Mouse (Mus musculus) neural tube, embryonic 13.5 days (tissue): Measurements from ENCODE around the gene Cfap300. TPM values are rescaled to one million over a fixed set of nuclear protein-coding genes. Genes with fewer than 3 reads are reported as not detected.

Experiments
- ATAC-seq: fragments of 200-750 bp; cut with Nextera tagmentation; 2 replicates; pipeline ENCODE4 v1.8.0; 2017; ENCODE audit warnings: low read depth, mild to moderate bottlenecking, moderate TSS enrichment, moderate library complexity
- H3K27ac ChIP-seq: fragments of 300-500 bp; sonication (generic); replicated peaks from 2 replicates; pipeline ENCODE4 v1.5.1; 2015; ENCODE audit warnings: moderate library complexity, mild to moderate bottlenecking, inconsistent platforms
- H3K27me3 ChIP-seq: fragments of 300-500 bp; sonication (generic); 2 replicates; pipeline ENCODE4 v1.6.1; 2015; ENCODE audit warnings: mild to moderate bottlenecking, inconsistent platforms
- H3K36me3 ChIP-seq: fragments of 300-500 bp; sonication (generic); 2 replicates; pipeline ENCODE4 v1.6.1; 2015; ENCODE audit warnings: mild to moderate bottlenecking, inconsistent platforms
- H3K4me1 ChIP-seq: fragments of 300-500 bp; sonication (generic); replicated peaks from 2 replicates; pipeline ENCODE4 v1.6.1; 2015; ENCODE audit warnings: inconsistent platforms
- H3K4me2 ChIP-seq: fragments of 300-500 bp; sonication (generic); 2 replicates; pipeline ENCODE4 v1.6.1; 2015; ENCODE audit warnings: inconsistent platforms, mild to moderate bottlenecking, moderate library complexity
- H3K4me3 ChIP-seq: fragments of 300-500 bp; sonication (generic); 2 replicates; pipeline ENCODE4 v1.5.1; 2015; ENCODE audit warnings: mild to moderate bottlenecking, inconsistent platforms
- H3K9ac ChIP-seq: fragments of 300-500 bp; sonication (generic); 2 replicates; pipeline ENCODE4 v1.6.1; 2015; ENCODE audit warnings: moderate library complexity, mild to moderate bottlenecking, inconsistent platforms
- H3K9me3 ChIP-seq: fragments of 300-500 bp; sonication (generic); 2 replicates; pipeline ENCODE4 v1.6.1; 2016; ENCODE audit warnings: inconsistent platforms
- WGBS: fragments of 180-500 bp; shearing (Covaris S2); methylation state at CpG from one replicate; pipeline ENCODE4 v1.1.7; 2015; 5-methylcytosine and 5-hydroxymethylcytosine counted together
- polyA plus RNA-seq: library from polyadenylated mRNA; unstranded; fragments of >200 nt; fragmentation: Nextera tagmentation; extraction: Ambion mirVana; gene quantifications from 2 replicates; pipeline ENCODE4 v1.2.1, GENCODE M21; 2015

Cfap300 gene
- 14.2 and 17.3 TPM in 2 replicates for polyA plus RNA-seq

- Histone ChIP-seq H3K9me3 (no peaks in the 10 kb centered on the region), H3K4me1 (peaks cover 17% of the 10 kb centered on the region), H3K4me2 (peak within 1 kb of the TSS; percentile 65), H3K27ac (peak within 1 kb of the TSS; percentile 89), H3K9ac (peak within 1 kb of the TSS; percentile 84), H3K27me3 (no peaks in the 10 kb centered on the region), H3K4me3 (peak within 1 kb of the TSS; percentile 83), H3K36me3 (no peaks in the 10 kb centered on the region)
- ATAC-seq = peak; percentile 99
- WGBS = under 1% methylated on average over 39 of the region's 39 CpGs
Measured at GRCm38 (mm10) chr9:8042338-8043043, at the start of gene Cfap300. Cfap300 (minus strand) TSS chr9:8042823.

GRCm38 (mm10) chr9:8078882-8079281 lies 36.3 kb upstream of the Cfap300 start:
- no peak for ATAC-seq
- no peaks in the 10 kb centered on the region for H3K9me3 ChIP-seq
- no peak overlapping the region for H3K4me3 ChIP-seq
- 86% methylated on average over 5 of the region's 5 CpGs for WGBS
- no peak overlapping the region for H3K9ac ChIP-seq
- H3K36me3 ChIP-seq = peaks cover 11% of the 10 kb centered on the region
- H3K4me1 ChIP-seq = no peaks in the 10 kb centered on the region
- no peaks in the 10 kb centered on the region for H3K27me3 ChIP-seq
- H3K4me2 ChIP-seq = no peak overlapping the region
- H3K27ac ChIP-seq = no peak overlapping the region

- no peak overlapping the region for H3K4me2 ChIP-seq
- no peaks in the 10 kb centered on the region for H3K27me3 ChIP-seq
- no peak overlapping the region for H3K27ac ChIP-seq
- H3K9me3 ChIP-seq = no peaks in the 10 kb centered on the region
- no peak overlapping the region for H3K4me3 ChIP-seq
- H3K4me1 ChIP-seq = no peaks in the 10 kb centered on the region
- ATAC-seq = no peak
- H3K9ac ChIP-seq = no peak overlapping the region
- peaks cover 11% of the 10 kb centered on the region for H3K36me3 ChIP-seq
Measured at GRCm38 (mm10) chr9:8074345-8074744, 31.7 kb upstream of the Cfap300 start.

GRCm38 (mm10) chr9:8073203-8073755 lies 30.7 kb upstream of the Cfap300 start:
- Histone ChIP-seq H3K27me3 (no peaks in the 10 kb centered on the region), H3K36me3 (peaks cover 7% of the 10 kb centered on the region), H3K9me3 (no peaks in the 10 kb centered on the region), H3K4me1 (no peaks in the 10 kb centered on the region), H3K9ac (no peak overlapping the region), H3K4me2 (no peak overlapping the region), H3K27ac (no peak overlapping the region), H3K4me3 (no peak overlapping the region)
- no peak for ATAC-seq
- WGBS = 92% methylated on average over 3 of the region's 3 CpGs

- no peaks in the 10 kb centered on the region for H3K9me3 ChIP-seq
- H3K9ac ChIP-seq = no peak overlapping the region
- H3K27ac ChIP-seq = no peak overlapping the region
- no peaks in the 10 kb centered on the region for H3K36me3 ChIP-seq
- 71% methylated on average over 3 of the region's 3 CpGs for WGBS
- H3K4me3 ChIP-seq = no peak overlapping the region
- H3K4me1 ChIP-seq = no peaks in the 10 kb centered on the region
- no peak for ATAC-seq
- no peak overlapping the region for H3K4me2 ChIP-seq
- H3K27me3 ChIP-seq = no peaks in the 10 kb centered on the region
Measured at GRCm38 (mm10) chr9:8059636-8060035, 17.0 kb upstream of the Cfap300 start.

- H3K27me3 ChIP-seq = no peaks in the 10 kb centered on the region
- no peaks in the 10 kb centered on the region for H3K9me3 ChIP-seq
- no peak overlapping the region for H3K9ac ChIP-seq
- H3K4me2 ChIP-seq = no peak overlapping the region
- ATAC-seq = no peak
- WGBS = 47% methylated on average over 1 of the region's 1 CpGs
- H3K4me3 ChIP-seq = no peak overlapping the region
- H3K27ac ChIP-seq = no peak overlapping the region
- no peaks in the 10 kb centered on the region for H3K4me1 ChIP-seq
- no peaks in the 10 kb centered on the region for H3K36me3 ChIP-seq
Measured at GRCm38 (mm10) chr9:8054831-8055230, 12.2 kb upstream of the Cfap300 start.

- Histone ChIP-seq H3K4me1 (peaks cover 17% of the 10 kb centered on the region), H3K4me2 (peak overlapping the region; percentile 65), H3K9me3 (no peaks in the 10 kb centered on the region), H3K36me3 (no peaks in the 10 kb centered on the region), H3K27me3 (no peaks in the 10 kb centered on the region), H3K27ac (peak overlapping the region; percentile 89), H3K9ac (peak overlapping the region; percentile 84; the same call in 1 of the 2 replicates), H3K4me3 (peak overlapping the region; percentile 83)
- ATAC-seq = peak; percentile 66
- WGBS = 29% methylated on average over 5 of the region's 5 CpGs
Measured at GRCm38 (mm10) chr9:8043044-8043387, 393 bp upstream of the Cfap300 start.

GRCm38 (mm10) chr9:8035546-8035945 lies 7.1 kb downstream of the Cfap300 start:
- ATAC-seq = no peak
- no peak overlapping the region for H3K27ac ChIP-seq
- no peak overlapping the region for H3K9ac ChIP-seq
- peaks cover 9% of the 10 kb centered on the region; the same call in 1 of the 2 replicates for H3K36me3 ChIP-seq
- H3K4me2 ChIP-seq = no peak overlapping the region
- no peaks in the 10 kb centered on the region for H3K9me3 ChIP-seq
- H3K4me3 ChIP-seq = no peak overlapping the region
- H3K4me1 ChIP-seq = no peaks in the 10 kb centered on the region
- 26% methylated on average over 7 of the region's 7 CpGs for whole genome bisulfite sequencing
- no peaks in the 10 kb centered on the region for H3K27me3 ChIP-seq

- peaks cover 9% of the 10 kb centered on the region; the same call in 1 of the 2 replicates for H3K36me3 ChIP-seq
- 65% methylated on average over 4 of the region's 4 CpGs for WGBS
- H3K27ac ChIP-seq = no peak overlapping the region
- no peaks in the 10 kb centered on the region for H3K4me1 ChIP-seq
- no peaks in the 10 kb centered on the region for H3K9me3 ChIP-seq
- ATAC-seq = no peak
- no peak overlapping the region for H3K4me3 ChIP-seq
- H3K4me2 ChIP-seq = no peak overlapping the region
- H3K9ac ChIP-seq = no peak overlapping the region
- H3K27me3 ChIP-seq = no peaks in the 10 kb centered on the region
Measured at GRCm38 (mm10) chr9:8035091-8035490, 7.5 kb downstream of the Cfap300 start.

- Histone ChIP-seq H3K4me2 (no peak overlapping the region), H3K36me3 (peaks cover 9% of the 10 kb centered on the region; the same call in 1 of the 2 replicates), H3K4me1 (no peaks in the 10 kb centered on the region), H3K9ac (no peak overlapping the region), H3K9me3 (no peaks in the 10 kb centered on the region), H3K27me3 (no peaks in the 10 kb centered on the region), H3K27ac (no peak overlapping the region), H3K4me3 (no peak overlapping the region)
- no peak for ATAC-seq
- 83% methylated on average over 1 of the region's 1 CpGs for WGBS
Measured at GRCm38 (mm10) chr9:8034143-8034542, 8.5 kb downstream of the Cfap300 start.

GRCm38 (mm10) chr9:8032847-8033246 lies 9.8 kb downstream of the Cfap300 start:
- Histone ChIP-seq H3K9ac (no peak overlapping the region), H3K4me3 (no peak overlapping the region), H3K9me3 (no peaks in the 10 kb centered on the region), H3K36me3 (peaks cover 9% of the 10 kb centered on the region; the same call in 1 of the 2 replicates), H3K27ac (no peak overlapping the region), H3K4me1 (no peaks in the 10 kb centered on the region), H3K27me3 (no peaks in the 10 kb centered on the region), H3K4me2 (no peak overlapping the region)
- WGBS = 83% methylated on average over 5 of the region's 5 CpGs
- ATAC-seq = no peak

GRCm38 (mm10) chr9:8018609-8019008 lies 24.0 kb downstream of the Cfap300 start:
- Histone ChIP-seq H3K27me3 (no peaks in the 10 kb centered on the region), H3K27ac (no peak overlapping the region), H3K9ac (no peak overlapping the region), H3K4me1 (no peaks in the 10 kb centered on the region), H3K9me3 (no peaks in the 10 kb centered on the region), H3K36me3 (no peaks in the 10 kb centered on the region), H3K4me3 (no peak overlapping the region), H3K4me2 (no peak overlapping the region)
- no peak for ATAC-seq
- 90% methylated on average over 5 of the region's 5 CpGs for WGBS
